Mouse (Mus musculus) kidney, postnatal 4 days (tissue): ENCODE measurements at regions not wholly inside any gene's neighbourhood (a gene's known extent, or its start where the extent isn't known, plus 50 kb on each side); places are given as distances from the start of the nearest gene placed in this dataset.
A peak's percentile ranks its signal among the peaks of the same experiment; 100 is the strongest.
"Not testable (repeated sequence)": the region's sequence is repeated elsewhere in the genome, so short reads cannot be mapped to it uniquely, and the experiment has no call there.

Experiments used
- DNase-seq, 2 experiments: peaks; one replicate each; pipeline ENCODE4 v3.0.0; 2021; ENCODE audit warnings: mixed read lengths in 2 of 2

DNA sequence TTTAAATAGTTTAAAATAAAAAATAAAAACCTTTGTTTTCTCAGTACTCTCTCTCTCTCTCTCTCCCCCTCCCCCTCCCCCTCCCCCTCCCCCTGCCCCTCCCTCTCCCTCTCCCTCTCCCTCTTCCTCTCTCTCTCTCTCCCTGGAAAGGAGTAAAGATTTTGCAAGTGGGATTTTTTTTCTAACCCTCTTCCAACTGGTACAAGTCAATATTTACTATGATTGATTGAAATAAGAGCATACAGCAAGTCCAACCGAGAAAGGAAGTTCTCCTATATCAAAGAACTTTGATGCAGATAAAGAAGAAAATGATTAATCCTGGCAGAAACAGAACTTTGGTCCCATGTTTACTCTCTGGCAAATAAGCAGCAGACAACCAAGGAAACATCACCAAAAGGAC lies 89.0 kb upstream of the Reln start:
- no peak for DNase-seq

DNA sequence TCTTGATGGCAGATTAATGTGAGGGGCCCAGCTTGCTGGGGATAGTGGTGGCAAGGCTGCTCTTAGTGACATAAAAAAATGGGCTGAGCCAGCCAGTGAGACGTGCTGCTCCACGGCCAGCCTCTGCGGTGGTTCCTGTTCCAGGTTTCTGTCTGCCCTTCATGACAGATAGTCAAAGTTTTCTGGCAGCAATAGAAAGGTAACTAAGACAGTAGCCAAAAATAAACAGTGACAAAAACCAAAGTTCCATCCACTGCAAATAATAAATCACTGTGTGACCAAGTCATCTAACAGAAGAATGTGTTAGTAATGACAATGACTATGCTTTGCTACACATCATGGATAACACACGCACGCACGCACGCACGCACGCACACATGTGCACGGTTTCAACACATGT lies 87.2 kb upstream of the Reln start:
- DNase-seq = no peak

DNA sequence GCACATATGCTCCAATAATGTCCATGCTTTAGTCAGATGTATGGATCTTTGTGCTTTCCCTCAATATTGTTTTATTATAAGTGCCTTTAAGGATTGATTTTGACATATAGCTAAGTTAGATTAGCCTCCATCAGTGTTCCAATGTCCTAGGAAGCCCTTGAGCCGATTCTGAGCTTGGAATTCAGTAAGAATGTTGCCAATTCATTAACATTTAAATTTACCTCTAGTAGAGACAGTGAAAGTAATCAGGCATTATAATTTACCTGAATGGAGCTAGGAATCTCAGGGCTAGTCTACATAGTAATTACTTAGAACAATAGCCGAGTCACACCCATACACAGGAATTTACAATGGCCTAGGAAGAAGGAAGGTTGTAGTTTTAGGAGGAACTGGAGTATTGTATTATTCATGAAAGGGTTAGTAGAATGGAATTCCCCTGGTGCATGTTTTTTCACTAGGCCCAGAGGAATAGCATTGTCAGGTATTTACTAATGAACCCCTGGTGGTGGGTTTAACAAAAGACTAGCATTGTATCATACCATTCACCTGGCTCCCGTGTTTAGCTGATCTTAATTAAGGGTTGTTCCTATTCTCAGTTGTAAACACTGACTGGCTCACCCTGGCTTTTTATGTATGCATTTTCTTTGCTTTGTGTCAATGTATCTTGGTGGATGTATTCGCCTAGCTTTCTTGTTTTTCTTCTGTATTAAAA lies 81.4 kb upstream of the Reln start:
- not testable (repeated sequence) for DNase-seq

- DNase-seq = no peak
Observed at GRCm38 (mm10) chr5:22415957-22416356, 71.5 kb upstream of the Reln start.

DNA sequence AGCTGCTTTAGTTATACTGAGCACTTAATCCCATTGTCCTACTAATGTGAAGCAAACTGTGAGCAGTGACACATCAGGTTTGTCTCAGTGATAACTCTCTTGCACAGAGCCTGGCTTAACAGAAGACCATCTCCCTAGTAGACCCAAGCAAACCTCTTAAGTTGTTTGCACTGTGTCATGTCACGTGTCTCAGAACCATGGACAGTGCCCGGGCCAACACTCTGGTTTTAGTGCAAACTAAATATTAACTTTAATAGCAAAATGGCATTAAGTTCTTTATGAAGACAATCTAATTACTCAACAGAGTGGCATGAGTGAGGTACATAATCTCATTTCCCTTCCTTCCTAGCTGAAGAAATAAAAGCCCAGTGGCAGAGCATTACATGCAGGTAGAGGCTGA lies 54.6 kb upstream of the Reln start:
- peak; percentile 60 to 65 for DNase-seq
